Mouse (Mus musculus): ENCODE data around the gene Sh3bp2. TPM values are rescaled to one million over a fixed set of nuclear protein-coding genes. Genes with fewer than 3 reads are reported as not detected.
A peak's percentile ranks its signal among the peaks of the same experiment; 100 is the strongest.

Sh3bp2 gene
- polyA plus RNA-seq, 1 experiment from 2014 or later, result 6.1 TPM

- H3K4me3 ChIP-seq (ENCODE audit: low read depth, low read length), result no peak overlapping the region
- H3K4me2 ChIP-seq (replicated peaks; ENCODE audit: low read depth), result no peak overlapping the region
- H3K9ac ChIP-seq (ENCODE audit: low read depth, low read length), result no peak overlapping the region
- H3K27me3 ChIP-seq (replicated peaks; ENCODE audit: control insufficient read depth, insufficient read depth, low read length), result no peaks in the 10 kb centered on the region
- peaks cover 19% of the 10 kb centered on the region for H3K36me3 ChIP-seq (ENCODE audit: control insufficient read depth, insufficient read depth)
- no peaks in the 10 kb centered on the region for H3K9me3 ChIP-seq (ENCODE audit: control insufficient read depth)
- no peak for ATAC-seq
- no peaks in the 10 kb centered on the region for H3K4me1 ChIP-seq (replicated peaks; ENCODE audit: control insufficient read depth, insufficient read depth, low read length)
- no peak overlapping the region for H3K27ac ChIP-seq (ENCODE audit: low read depth, low read length)
- TF ChIP-seq CTCF (IDR thresholded peaks at IDR 0.05; ENCODE audit: low read depth), result no peak
- WGBS, result 64% methylated on average over 6 of the region's 6 CpGs
These were observed 28.9 kb upstream of the Sh3bp2 start for GRCm38 (mm10) chr5:34496745-34497144.

DNA sequence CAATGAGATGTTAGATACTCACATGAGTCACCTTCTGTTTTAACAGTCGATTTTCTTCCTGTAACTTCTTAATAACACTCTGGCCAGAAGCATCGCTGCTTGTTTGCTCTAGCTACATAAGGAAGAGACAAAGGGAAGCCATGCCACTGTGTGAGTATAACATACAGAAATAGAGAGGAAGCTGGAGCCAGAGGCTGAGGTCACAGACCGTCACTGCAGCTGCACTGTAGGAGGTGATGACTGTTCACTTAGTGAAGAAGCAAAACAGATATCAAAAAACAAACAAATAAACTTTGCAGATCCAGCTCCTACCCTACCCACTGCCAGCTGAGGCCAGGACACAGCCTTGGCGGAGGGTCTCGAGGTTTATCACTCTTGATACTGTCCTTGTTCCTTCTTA is 24.8 kb upstream of the Sh3bp2 start:
- WGBS, result 71% methylated on average over 5 of the region's 5 CpGs
- no peak for ATAC-seq
- no peaks in the 10 kb centered on the region for H3K27me3 ChIP-seq (replicated peaks; ENCODE audit: control insufficient read depth, insufficient read depth, low read length)
- H3K9me3 ChIP-seq (ENCODE audit: control insufficient read depth), result no peaks in the 10 kb centered on the region
- H3K9ac ChIP-seq (ENCODE audit: low read depth, low read length), result no peak overlapping the region
- H3K36me3 ChIP-seq (ENCODE audit: control insufficient read depth, insufficient read depth), result peaks cover 35% of the 10 kb centered on the region
- no peaks in the 10 kb centered on the region for H3K4me1 ChIP-seq (replicated peaks; ENCODE audit: control insufficient read depth, insufficient read depth, low read length)
- no peak overlapping the region for H3K27ac ChIP-seq (ENCODE audit: low read depth, low read length)
- H3K4me3 ChIP-seq (ENCODE audit: low read depth, low read length), result no peak overlapping the region
- TF ChIP-seq CTCF (IDR thresholded peaks at IDR 0.05; ENCODE audit: low read depth), result no peak
- no peak overlapping the region for H3K4me2 ChIP-seq (replicated peaks; ENCODE audit: low read depth)

DNA sequence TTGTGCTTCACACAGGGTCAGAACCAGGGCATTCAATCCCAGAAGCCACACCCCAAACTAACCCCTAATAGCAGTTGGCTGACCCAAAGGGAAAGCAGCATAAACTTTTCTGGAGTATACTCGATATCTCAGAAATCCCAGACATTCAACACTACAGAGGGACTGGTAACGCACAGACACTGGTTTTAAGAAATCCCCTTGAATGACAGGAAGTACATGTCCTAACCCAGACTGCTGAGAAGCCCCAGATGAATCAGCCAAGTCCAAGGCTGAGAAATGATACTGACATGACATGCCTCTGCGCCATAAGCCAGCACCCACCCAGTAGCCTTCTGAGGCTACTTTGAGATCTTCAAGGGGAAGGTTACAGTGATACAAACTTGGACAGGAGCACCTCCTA is 24.1 kb upstream of the Sh3bp2 start:
- H3K9me3 ChIP-seq (ENCODE audit: control insufficient read depth), result no peaks in the 10 kb centered on the region
- ATAC-seq, result no peak
- peaks cover 35% of the 10 kb centered on the region for H3K36me3 ChIP-seq (ENCODE audit: control insufficient read depth, insufficient read depth)
- no peak overlapping the region for H3K4me2 ChIP-seq (replicated peaks; ENCODE audit: low read depth)
- H3K4me3 ChIP-seq (ENCODE audit: low read depth, low read length), result no peak overlapping the region
- H3K27me3 ChIP-seq (replicated peaks; ENCODE audit: control insufficient read depth, insufficient read depth, low read length), result no peaks in the 10 kb centered on the region
- TF ChIP-seq CTCF (IDR thresholded peaks at IDR 0.05; ENCODE audit: low read depth), result no peak
- H3K9ac ChIP-seq (ENCODE audit: low read depth, low read length), result no peak overlapping the region
- 74% methylated on average over 3 of the region's 3 CpGs for WGBS
- H3K4me1 ChIP-seq (replicated peaks; ENCODE audit: control insufficient read depth, insufficient read depth, low read length), result no peaks in the 10 kb centered on the region
- no peak overlapping the region for H3K27ac ChIP-seq (ENCODE audit: low read depth, low read length)

GRCm38 (mm10) chr5:34502411-34502810 is 23.2 kb upstream of the Sh3bp2 start:
- Histone ChIP-seq H3K9ac (ENCODE audit: low read depth, low read length) (no peak overlapping the region), H3K27ac (ENCODE audit: low read depth, low read length) (no peak overlapping the region), H3K4me2 (replicated peaks; ENCODE audit: low read depth) (no peak overlapping the region), H3K4me3 (ENCODE audit: low read depth, low read length) (no peak overlapping the region), H3K27me3 (replicated peaks; ENCODE audit: control insufficient read depth, insufficient read depth, low read length) (no peaks in the 10 kb centered on the region), H3K9me3 (ENCODE audit: control insufficient read depth) (no peaks in the 10 kb centered on the region), H3K4me1 (replicated peaks; ENCODE audit: control insufficient read depth, insufficient read depth, low read length) (no peaks in the 10 kb centered on the region), H3K36me3 (ENCODE audit: control insufficient read depth, insufficient read depth) (peaks cover 33% of the 10 kb centered on the region)
- no peak for ATAC-seq
- WGBS, result 92% methylated on average over 1 of the region's 1 CpGs
- TF ChIP-seq CTCF (IDR thresholded peaks at IDR 0.05; ENCODE audit: low read depth), result no peak

GRCm38 (mm10) chr5:34502821-34503220 is 22.8 kb upstream of the Sh3bp2 start:
- 73% methylated on average over 6 of the region's 6 CpGs for WGBS
- no peaks in the 10 kb centered on the region for H3K27me3 ChIP-seq (replicated peaks; ENCODE audit: control insufficient read depth, insufficient read depth, low read length)
- TF ChIP-seq CTCF (IDR thresholded peaks at IDR 0.05; ENCODE audit: low read depth), result no peak
- H3K4me3 ChIP-seq (ENCODE audit: low read depth, low read length), result no peak overlapping the region
- H3K36me3 ChIP-seq (ENCODE audit: control insufficient read depth, insufficient read depth), result peaks cover 32% of the 10 kb centered on the region
- H3K27ac ChIP-seq (ENCODE audit: low read depth, low read length), result no peak overlapping the region
- no peak overlapping the region for H3K4me2 ChIP-seq (replicated peaks; ENCODE audit: low read depth)
- no peak for ATAC-seq
- H3K9ac ChIP-seq (ENCODE audit: low read depth, low read length), result no peak overlapping the region
- no peaks in the 10 kb centered on the region for H3K4me1 ChIP-seq (replicated peaks; ENCODE audit: control insufficient read depth, insufficient read depth, low read length)
- no peaks in the 10 kb centered on the region for H3K9me3 ChIP-seq (ENCODE audit: control insufficient read depth)

DNA sequence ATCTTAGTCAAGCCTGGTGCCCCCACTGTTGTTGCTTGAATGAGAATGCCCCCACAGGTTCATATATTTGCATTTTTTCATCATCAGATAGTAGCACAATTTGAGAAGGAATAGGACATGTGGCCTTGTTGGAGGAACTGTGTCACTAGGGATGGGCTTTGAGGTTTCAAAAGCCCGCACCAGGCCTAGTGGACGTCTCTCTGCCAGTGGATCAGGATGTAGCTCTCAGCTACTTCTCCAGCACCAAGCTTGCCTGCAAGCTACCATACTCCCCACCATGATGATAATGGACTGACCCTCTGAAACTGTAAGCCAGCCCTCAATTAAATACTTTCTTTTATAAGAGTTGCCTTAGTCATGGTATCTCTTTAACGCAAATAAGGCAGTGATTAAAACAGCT is 13.2 kb upstream of the Sh3bp2 start:
- peaks cover 5% of the 10 kb centered on the region for H3K4me1 ChIP-seq (replicated peaks; ENCODE audit: control insufficient read depth, insufficient read depth, low read length)
- WGBS, result 94% methylated on average over 3 of the region's 3 CpGs
- no peaks in the 10 kb centered on the region for H3K27me3 ChIP-seq (replicated peaks; ENCODE audit: control insufficient read depth, insufficient read depth, low read length)
- H3K4me3 ChIP-seq (ENCODE audit: low read depth, low read length), result no peak overlapping the region; the same call in 1 of the 2 replicates
- H3K36me3 ChIP-seq (ENCODE audit: control insufficient read depth, insufficient read depth), result no peaks in the 10 kb centered on the region
- H3K9ac ChIP-seq (ENCODE audit: low read depth, low read length), result no peak overlapping the region
- ATAC-seq, result no peak
- TF ChIP-seq CTCF (IDR thresholded peaks at IDR 0.05; ENCODE audit: low read depth), result no peak
- H3K27ac ChIP-seq (ENCODE audit: low read depth, low read length), result no peak overlapping the region
- H3K4me2 ChIP-seq (replicated peaks; ENCODE audit: low read depth), result peak overlapping the region; percentile 92; the same call in 1 of the 2 replicates
- H3K9me3 ChIP-seq (ENCODE audit: control insufficient read depth), result no peaks in the 10 kb centered on the region

Data from intestine, postnatal 0 days (tissue).